Mouse (Mus musculus) skeletal muscle tissue, postnatal 0 days (tissue): ENCODE results near the gene Tmc5. TPM values are rescaled to one million over a fixed set of nuclear protein-coding genes. Genes with fewer than 3 reads are reported as not detected.

Source experiments
- polyA plus RNA-seq: library from polyadenylated mRNA; unstranded; fragments of >200 nt; fragmentation: Nextera tagmentation; extraction: Ambion mirVana; gene quantifications from 2 replicates; pipeline ENCODE4 v1.2.1, GENCODE M21; 2015

Tmc5 gene
- polyA plus RNA-seq = 0.19 and 0.29 TPM in 2 replicates

DNA sequence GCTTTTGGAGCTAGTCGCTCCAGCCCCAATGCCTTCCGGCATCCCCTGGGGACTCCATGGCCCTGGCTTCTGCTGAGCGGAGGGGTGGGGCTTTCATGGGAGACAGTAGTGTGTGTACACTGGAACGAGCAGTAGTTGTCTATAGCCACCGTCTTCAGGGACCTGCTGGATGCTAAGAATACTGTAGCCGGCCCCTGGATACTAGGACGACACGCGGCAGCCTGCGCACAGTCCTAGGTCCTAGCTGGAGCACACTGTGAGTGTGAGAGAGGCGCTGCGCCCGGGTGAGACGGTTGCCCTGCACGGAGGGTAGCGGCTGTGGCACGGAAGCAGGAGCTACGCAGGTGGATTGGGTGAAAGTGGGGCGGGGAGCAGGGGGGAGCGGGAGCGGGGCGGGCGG is at the start of gene Tmc5:
TSS of gene Tmc5 (plus strand) at position 97 of the 400 bp plus-strand sequence.

DNA sequence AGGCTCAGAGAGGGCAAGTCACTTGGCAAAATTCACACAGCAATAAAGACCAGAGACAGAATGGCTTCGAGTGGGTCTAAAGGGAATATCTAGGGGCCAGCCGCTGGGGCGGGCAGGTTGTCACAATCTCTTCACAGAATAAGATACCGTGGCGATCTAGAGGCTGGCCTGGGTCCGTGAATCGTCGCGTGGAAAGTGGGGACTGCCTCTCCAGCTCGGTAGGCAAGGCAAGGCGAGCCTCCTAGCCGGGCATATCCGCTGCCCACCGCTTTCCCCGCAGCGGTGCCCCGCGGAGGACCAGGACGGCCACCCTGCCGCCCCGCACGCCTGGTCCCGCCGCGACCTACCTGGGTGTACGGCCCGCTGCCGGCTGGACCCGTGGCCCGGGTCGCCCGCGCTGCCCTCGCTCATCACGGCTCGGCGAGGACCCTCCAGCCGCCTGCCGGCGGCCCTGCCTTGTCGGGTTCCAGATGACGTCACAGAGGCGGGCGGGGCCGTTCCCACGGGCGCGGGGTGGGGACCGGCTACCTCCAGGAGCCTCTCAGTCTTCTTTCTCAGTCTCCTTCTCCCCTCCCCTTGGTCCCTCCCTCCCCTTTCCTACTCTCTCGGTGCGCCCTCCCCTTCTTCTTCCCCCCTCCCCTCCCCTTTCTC is 12.7 kb upstream of the Tmc5 start, which contains the start of gene Tmc7:
TSS of gene Tmc7 (minus strand) at position 480 of the 651 bp plus-strand sequence.

DNA sequence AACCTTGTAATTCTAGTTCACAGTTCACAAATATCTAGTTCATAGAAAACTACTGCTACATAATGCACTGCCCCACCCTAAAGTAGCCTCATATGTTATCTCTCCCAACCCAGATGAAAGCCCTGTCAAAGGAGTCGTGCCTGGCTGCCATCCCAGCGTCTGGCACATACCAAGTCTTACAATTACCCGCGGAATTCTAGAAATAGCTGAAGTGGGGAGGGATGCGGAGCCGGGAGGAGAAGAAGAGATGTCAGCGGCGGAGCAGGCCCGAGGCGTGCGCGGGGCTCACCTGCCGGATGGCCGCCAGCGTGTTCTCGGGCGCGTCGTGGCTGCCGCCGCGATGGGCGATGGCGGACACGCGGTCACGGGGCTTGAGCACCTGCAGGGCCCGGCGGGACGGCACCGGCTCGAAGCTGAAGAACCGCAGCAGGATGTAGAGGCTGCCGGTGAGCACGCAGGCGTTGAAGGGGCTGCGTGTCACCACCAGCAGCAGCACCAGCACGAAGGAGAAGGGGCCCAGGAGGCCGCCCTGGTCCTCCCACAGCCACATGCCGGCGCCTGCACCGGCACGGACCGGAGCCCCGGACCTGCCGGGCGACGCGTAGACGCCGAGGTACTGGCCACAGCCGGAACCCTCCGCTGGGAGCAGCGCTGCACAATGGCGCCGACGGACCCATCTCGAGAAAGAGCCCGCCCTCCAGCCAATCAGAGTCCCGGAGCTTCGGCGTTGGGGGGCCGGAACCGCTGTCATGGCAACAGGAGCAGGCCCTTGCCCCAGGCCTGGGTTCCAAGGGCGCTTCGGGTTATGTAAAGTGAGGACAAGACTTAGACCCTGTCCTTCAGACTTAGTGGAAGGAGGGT is 108.2 kb downstream of the Tmc5 start, which contains the start of gene Gde1:
TSS of gene Gde1 (minus strand) at position 678 of the 861 bp plus-strand sequence.

DNA sequence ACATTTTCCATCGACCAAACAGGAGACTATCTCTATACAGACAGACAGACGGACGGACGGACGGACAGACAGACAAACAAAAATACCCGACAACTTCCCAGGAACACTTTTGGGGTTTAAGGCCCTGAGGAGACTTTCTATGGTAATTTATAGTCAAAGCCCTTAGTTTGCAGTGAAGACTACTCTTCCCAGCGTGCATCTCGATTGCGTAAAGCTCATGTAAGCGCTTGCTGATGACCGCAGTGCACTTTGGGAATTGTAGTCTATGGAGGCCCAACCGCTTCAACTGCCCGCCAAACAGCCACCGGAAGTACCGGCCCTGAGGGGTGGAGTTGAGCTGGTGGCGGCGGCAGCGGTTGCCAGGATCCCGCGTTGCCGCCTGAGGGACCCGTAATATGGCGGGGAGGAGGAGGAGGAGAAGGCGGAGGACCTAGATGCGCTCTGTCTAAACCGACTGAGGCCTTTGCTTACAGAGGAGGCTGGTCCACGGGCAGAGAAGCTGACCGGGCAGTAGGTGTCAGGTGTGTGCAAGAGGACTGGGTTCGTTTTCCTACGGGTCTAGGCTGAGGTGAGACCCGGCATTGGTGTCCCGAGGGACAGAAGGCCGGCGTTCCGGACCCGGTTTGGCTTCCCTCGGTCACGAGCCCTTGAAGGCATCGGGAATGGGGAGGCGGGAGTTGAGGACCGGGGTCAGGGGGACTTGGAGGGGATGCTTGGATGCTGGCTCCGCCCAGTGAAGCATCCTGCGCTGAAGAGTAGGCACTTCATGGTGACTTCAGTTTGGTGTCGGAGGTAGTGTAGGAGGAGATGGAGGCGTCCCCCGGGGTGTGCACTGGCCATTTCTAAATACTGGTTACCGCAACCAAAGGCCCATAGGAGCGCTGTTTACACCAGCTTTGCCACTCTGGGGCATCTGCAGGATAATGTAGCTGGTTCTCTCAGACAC is 115.4 kb downstream of the Tmc5 start, which contains the start of gene Ccp110:
TSS of gene Ccp110 (plus strand) at position 325 of the 946 bp plus-strand sequence.

Other genes starting within 250 kb of the Tmc5 start
- 1.3 and 1.4 TPM in 2 replicates for gene Syt17, start 149.1 kb upstream of the Tmc5 start, polyA plus RNA-seq
- gene Itpripl2, start 105.3 kb upstream of the Tmc5 start, polyA plus RNA-seq = 4.4 and 5.7 TPM in 2 replicates
- gene Coq7, start 63.9 kb upstream of the Tmc5 start, polyA plus RNA-seq = 134 and 156 TPM in 2 replicates
- 2.4 and 2.7 TPM in 2 replicates for gene Tmc7, start 12.6 kb upstream of the Tmc5 start, polyA plus RNA-seq
- 62.2 and 62.9 TPM in 2 replicates for gene Gde1, start 108.5 kb downstream of the Tmc5 start, polyA plus RNA-seq
- gene Ccp110, start 115.3 kb downstream of the Tmc5 start, polyA plus RNA-seq = 2.6 and 2.9 TPM in 2 replicates
- gene Vps35l, start 142.9 kb downstream of the Tmc5 start, polyA plus RNA-seq = 37.3 and 38.5 TPM in 2 replicates